Mouse (Mus musculus) heart, postnatal 0 days (tissue): ENCODE measurements around the gene Gm10061. TPM values are rescaled to one million over a fixed set of nuclear protein-coding genes. Genes with fewer than 3 reads are reported as not detected.
"Not testable (repeated sequence)": the region's sequence is repeated elsewhere in the genome, so short reads cannot be mapped to it uniquely, and the experiment has no call there.

Source experiments
- ATAC-seq: fragments of 200-750 bp; cut with Nextera tagmentation; 2 replicates; pipeline ENCODE4 v1.8.0; 2017; ENCODE audit warnings: low read depth, moderate number of reproducible peaks, moderate library complexity; ENCODE audit not compliant: insufficient read depth
- DNase-seq: peaks from one replicate; pipeline ENCODE4 v3.0.0-alpha.2; 2016; ENCODE audit warnings: low spot score
- H3K27ac ChIP-seq: fragments of 300-500 bp; sonication (generic); 2 replicates; pipeline ENCODE4 v1.5.1; 2014; ENCODE audit warnings: low read depth, mild to moderate bottlenecking
- H3K27me3 ChIP-seq: fragments of 300-500 bp; sonication (generic); 2 replicates; pipeline ENCODE4 v1.6.1; 2014; ENCODE audit warnings: low read length, mixed read lengths; ENCODE audit not compliant: control insufficient read depth, insufficient read depth
- H3K36me3 ChIP-seq: fragments of 300-500 bp; sonication (generic); replicated peaks from 2 replicates; pipeline ENCODE4 v1.6.1; 2014; ENCODE audit warnings: low read length, mixed read lengths; ENCODE audit not compliant: control insufficient read depth, insufficient read depth
- H3K4me1 ChIP-seq: fragments of 300-500 bp; sonication (generic); 2 replicates; pipeline ENCODE4 v1.6.1; 2014; ENCODE audit warnings: antibody characterized with exemption; ENCODE audit not compliant: control insufficient read depth, insufficient read depth
- H3K4me2 ChIP-seq: fragments of 300-500 bp; sonication (generic); 2 replicates; pipeline ENCODE4 v1.6.1; 2014; ENCODE audit warnings: low read depth, mild to moderate bottlenecking, low read length, moderate library complexity
- H3K4me3 ChIP-seq: fragments of 300-500 bp; sonication (generic); 2 replicates; pipeline ENCODE4 v1.5.1; 2014; ENCODE audit warnings: low read depth, low read length
- H3K9ac ChIP-seq: fragments of 300-500 bp; sonication (generic); replicated peaks from 2 replicates; pipeline ENCODE4 v1.6.1; 2014; ENCODE audit warnings: low read depth, low read length, mixed read lengths
- H3K9me3 ChIP-seq: fragments of 300-500 bp; sonication (generic); replicated peaks from 2 replicates; pipeline ENCODE4 v1.6.1; 2016; ENCODE audit warnings: low read length; ENCODE audit not compliant: control insufficient read depth
- CTCF ChIP-seq: IDR thresholded peaks from 2 replicates; pipeline ENCODE4 v1.5.1; 2016; ENCODE audit warnings: antibody characterized with exemption, control low read depth, low read depth
- EP300 ChIP-seq: IDR thresholded peaks from 2 replicates; pipeline ENCODE4 v1.6.1; 2016; ENCODE audit warnings: antibody characterized with exemption, low read depth
- WGBS: fragments of 180-500 bp; shearing (Covaris S2); extraction: QIAGEN DNeasy Blood & Tissue Kit; methylation state at CpG from one replicate; pipeline ENCODE4 v1.1.7; 2014; 5-methylcytosine and 5-hydroxymethylcytosine counted together
- polyA plus RNA-seq: library from polyadenylated mRNA; unstranded; fragments of >200 nt; fragmentation: Nextera tagmentation; extraction: Ambion mirVana; gene quantifications from 2 replicates; pipeline ENCODE4 v1.2.1, GENCODE M21; 2015
- total RNA-seq: library from RNA; depleted of rRNA; stranded (reverse); fragments of >200 nt; gene quantifications from 2 replicates; pipeline ENCODE4 v1.2.3, GENCODE M21; 2014; ENCODE audit warnings: low replicate concordance; rRNA removed

Gm10061 gene
- total RNA-seq (not detected in 2 replicates), polyA plus RNA-seq (not detected in 2 replicates)

DNA sequence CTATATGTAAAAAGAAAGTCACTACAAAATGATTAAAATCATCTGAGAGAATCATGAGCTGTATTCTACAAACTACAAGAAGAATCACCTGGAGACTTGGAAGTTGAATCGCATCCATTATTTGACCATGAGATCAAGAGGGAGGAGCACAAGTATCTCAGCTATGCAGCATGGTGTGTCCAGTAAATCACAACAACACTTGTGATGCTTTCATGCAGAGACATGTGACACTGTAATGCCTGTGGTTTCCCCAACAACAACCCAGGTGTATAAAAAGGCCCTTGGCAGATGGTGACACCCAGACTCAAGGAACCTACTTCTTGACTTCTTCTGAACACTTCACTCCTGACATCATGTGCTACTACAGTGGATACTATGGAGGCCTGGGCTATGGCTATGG is at the start of gene Gm10061:
Gene Gm10061 (plus strand): TSS at position 301 of the 400 bp plus-strand sequence.
- no peak for ATAC-seq
- 83% methylated on average over 1 of the region's 1 CpGs for WGBS
- TF ChIP-seq EP300 (no peak), CTCF (no peak)
- no peak for DNase-seq
- H3K9ac ChIP-seq: no peak within 1 kb of the TSS
- no peak within 1 kb of the TSS for H3K4me3 ChIP-seq
- H3K27ac ChIP-seq: no peak within 1 kb of the TSS
- no peaks in the 10 kb centered on the region for H3K9me3 ChIP-seq
- no peaks in the 10 kb centered on the region for H3K27me3 ChIP-seq
- no peaks in the 10 kb centered on the region for H3K4me1 ChIP-seq
- H3K36me3 ChIP-seq: no peaks in the 10 kb centered on the region
- no peak within 1 kb of the TSS for H3K4me2 ChIP-seq

DNA sequence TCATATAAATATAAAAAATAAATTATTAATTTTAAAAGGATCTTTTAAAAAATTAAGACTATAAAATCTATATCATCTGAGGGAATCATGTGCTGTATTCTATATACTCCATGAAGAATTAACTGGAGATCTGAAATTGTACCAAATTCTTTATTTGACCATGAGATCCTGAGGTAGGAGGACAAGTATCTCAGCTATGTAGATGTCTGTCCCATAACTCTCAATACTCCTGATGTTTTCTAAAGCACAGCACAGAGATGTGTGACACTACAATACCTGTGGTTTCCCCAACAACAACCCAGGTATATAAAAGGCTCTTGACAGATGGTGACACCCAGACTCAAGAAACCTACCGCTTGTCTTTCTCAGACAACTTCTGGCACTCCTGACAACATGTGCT is 10.3 kb upstream of the Gm10061 start, which contains the start of gene Gm6358:
Gene Gm6358 (plus strand): TSS at position 301 of the 400 bp plus-strand sequence.
- Histone ChIP-seq H3K9me3 (no peaks in the 10 kb centered on the region), H3K27ac (no peak within 1 kb of the TSS), H3K4me2 (no peak within 1 kb of the TSS), H3K4me3 (no peak within 1 kb of the TSS), H3K9ac (no peak within 1 kb of the TSS), H3K27me3 (no peaks in the 10 kb centered on the region), H3K36me3 (no peaks in the 10 kb centered on the region), H3K4me1 (no peaks in the 10 kb centered on the region)
- WGBS: 90% methylated on average over 1 of the region's 1 CpGs
- TF ChIP-seq EP300: no peak
- no peak for TF ChIP-seq CTCF
- ATAC-seq (no peak), DNase-seq (no peak)

DNA sequence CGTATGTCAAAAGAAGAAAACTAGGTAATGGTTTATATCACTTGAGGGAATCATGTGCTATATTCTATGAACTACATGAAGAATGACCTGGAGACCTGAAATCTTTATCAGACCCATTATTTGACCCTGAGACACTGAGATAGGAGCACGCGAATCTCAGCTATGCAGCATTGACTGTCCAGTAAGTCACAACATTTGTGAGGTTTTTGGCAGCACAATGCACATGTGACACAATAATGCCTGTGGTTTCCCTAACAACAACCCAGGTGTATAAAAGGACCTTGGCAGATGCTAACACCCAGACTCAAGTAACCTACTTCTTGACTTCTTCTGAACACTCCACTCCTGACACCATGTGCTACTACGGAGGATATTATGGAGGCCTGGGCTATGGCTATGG is 6.8 kb downstream of the Gm10061 start, which contains the start of gene Gm9789:
Gene Gm9789 (plus strand): TSS at position 301 of the 400 bp plus-strand sequence.
- WGBS: 79% methylated on average over 4 of the region's 4 CpGs
- TF ChIP-seq EP300 (no peak), CTCF (no peak)
- no peaks in the 10 kb centered on the region for H3K36me3 ChIP-seq
- H3K4me2 ChIP-seq: no peak within 1 kb of the TSS
- no peaks in the 10 kb centered on the region for H3K27me3 ChIP-seq
- H3K9ac ChIP-seq: no peak within 1 kb of the TSS
- no peak within 1 kb of the TSS for H3K27ac ChIP-seq
- no peak within 1 kb of the TSS for H3K4me3 ChIP-seq
- no peaks in the 10 kb centered on the region for H3K4me1 ChIP-seq
- DNase-seq: no peak
- 0 out of 2 replicates have a peak, but pooled peaks cover 3% of the 10 kb centered on the region for H3K9me3 ChIP-seq
- no peak for ATAC-seq

DNA sequence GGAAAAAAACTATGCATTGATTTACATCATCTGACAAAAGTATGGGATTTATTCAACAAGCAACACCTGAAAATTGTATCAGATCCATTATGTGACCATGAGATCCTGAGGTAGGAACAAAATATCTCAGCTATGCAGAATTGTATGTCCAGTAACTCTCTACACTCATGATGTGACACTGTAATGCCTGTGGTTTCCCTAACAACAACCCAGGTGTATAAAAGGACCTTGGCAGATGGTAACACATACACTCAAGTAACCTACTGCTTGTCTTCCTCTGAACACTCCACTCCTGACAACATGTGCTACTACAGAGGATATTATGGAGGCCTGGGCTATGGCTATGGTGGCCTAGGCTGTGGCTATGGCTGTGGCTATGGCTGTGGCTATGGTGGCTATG is 18.3 kb downstream of the Gm10061 start, which contains the start of gene Gm7735:
Gene Gm7735 (plus strand): TSS at position 301 of the 400 bp plus-strand sequence.
- not testable (repeated sequence) for ATAC-seq

DNA sequence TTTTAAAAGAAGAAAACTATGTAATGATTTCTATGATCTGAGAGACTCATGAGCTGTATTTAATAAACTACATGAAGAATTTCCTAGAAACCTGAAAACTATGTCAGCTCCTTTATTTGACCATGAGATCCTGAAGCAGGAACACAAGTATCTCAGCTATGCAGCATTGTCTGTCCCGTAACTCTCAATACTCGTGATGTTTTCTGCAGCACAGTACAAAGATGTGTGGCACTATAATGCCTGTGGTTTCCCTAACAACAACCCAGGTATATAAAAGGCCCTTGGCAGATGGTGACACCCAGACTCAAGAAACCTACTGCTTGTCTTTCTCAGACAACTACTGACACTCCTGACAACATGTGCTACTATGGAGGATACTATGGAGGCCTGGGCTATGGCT is 23.5 kb downstream of the Gm10061 start, which contains the start of gene 1110057P08Rik:
Gene 1110057P08Rik (plus strand): TSS at position 301 of the 400 bp plus-strand sequence.
- ATAC-seq: no peak
- WGBS: 72% methylated on average over 2 of the region's 2 CpGs

More for the DNA sequence above, 18.3 kb downstream of the Gm10061 start, which contains the start of gene Gm7735:
- H3K36me3 ChIP-seq, H3K4me3 ChIP-seq, H3K4me1 ChIP-seq, H3K9me3 ChIP-seq, DNase-seq, H3K9ac ChIP-seq, H3K27ac ChIP-seq, H3K27me3 ChIP-seq, H3K4me2 ChIP-seq: not testable (repeated sequence)

DNA sequence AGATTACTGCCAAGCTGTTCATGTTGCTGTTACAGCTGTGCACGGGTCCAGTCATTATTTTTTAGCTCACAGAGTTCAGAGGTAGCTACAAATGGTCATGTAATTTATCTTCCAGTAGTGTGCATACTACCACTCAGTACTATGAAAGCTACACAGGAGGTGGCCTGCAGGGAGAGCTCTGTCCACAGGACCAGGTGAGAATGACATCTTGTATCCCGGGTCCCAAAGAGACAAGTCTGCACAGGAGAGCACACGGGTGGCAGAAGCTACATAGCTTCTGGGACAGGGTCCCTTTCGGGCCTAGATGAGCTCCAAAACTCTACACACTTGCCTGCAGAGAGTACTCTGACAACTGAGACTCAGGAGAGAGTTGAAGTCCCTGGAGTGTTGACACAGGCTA is 37.7 kb downstream of the Gm10061 start:
- DNase-seq (no peak), ATAC-seq (no peak)
- H3K27ac ChIP-seq: no peak overlapping the region
- 65% methylated on average over 4 of the region's 4 CpGs for WGBS
- TF ChIP-seq EP300 (no peak), CTCF (no peak)
- H3K27me3 ChIP-seq: no peaks in the 10 kb centered on the region
- H3K4me2 ChIP-seq: no peak overlapping the region
- no peaks in the 10 kb centered on the region for H3K36me3 ChIP-seq
- no peak overlapping the region for H3K9ac ChIP-seq
- H3K4me1 ChIP-seq: no peaks in the 10 kb centered on the region
- no peak overlapping the region for H3K4me3 ChIP-seq
- H3K9me3 ChIP-seq: peaks cover 10% of the 10 kb centered on the region; the same call in 1 of the 2 replicates

More for the DNA sequence above, 23.5 kb downstream of the Gm10061 start, which contains the start of gene 1110057P08Rik:
- no peak within 1 kb of the TSS for H3K27ac ChIP-seq
- no peaks in the 10 kb centered on the region for H3K4me1 ChIP-seq
- H3K4me2 ChIP-seq: no peak within 1 kb of the TSS
- H3K27me3 ChIP-seq: no peaks in the 10 kb centered on the region
- DNase-seq: no peak
- no peaks in the 10 kb centered on the region for H3K36me3 ChIP-seq
- no peak for TF ChIP-seq CTCF
- TF ChIP-seq EP300: no peak
- H3K9ac ChIP-seq: no peak within 1 kb of the TSS
- no peaks in the 10 kb centered on the region; the same call in 1 of the 2 replicates for H3K9me3 ChIP-seq
- no peak within 1 kb of the TSS for H3K4me3 ChIP-seq

Other genes with a start within 250 kb of the Gm10061 start
- not detected in 2 replicates for gene Krtap19-9b, start 218.8 kb upstream of the Gm10061 start, total RNA-seq
- gene Krtap19-9b, start 218.8 kb upstream of the Gm10061 start, polyA plus RNA-seq: not detected in 2 replicates
- not detected in 2 replicates for gene Krtap16-3, start 188.2 kb upstream of the Gm10061 start, total RNA-seq
- gene Krtap16-3, start 188.2 kb upstream of the Gm10061 start, polyA plus RNA-seq: not detected in 2 replicates
- gene Krtap22-2, start 140.3 kb upstream of the Gm10061 start, total RNA-seq: not detected in 2 replicates
- not detected in 2 replicates for gene Krtap22-2, start 140.3 kb upstream of the Gm10061 start, polyA plus RNA-seq
- gene Gm10229, start 135.8 kb upstream of the Gm10061 start, total RNA-seq: not detected in 2 replicates
- not detected in 2 replicates for gene Gm10229, start 135.8 kb upstream of the Gm10061 start, polyA plus RNA-seq
- not detected in 2 replicates for gene Krtap6-1, start 119.4 kb upstream of the Gm10061 start, total RNA-seq
- not detected in 2 replicates for gene Krtap6-1, start 119.4 kb upstream of the Gm10061 start, polyA plus RNA-seq
- not detected in 2 replicates for gene Gm10228, start 109.6 kb upstream of the Gm10061 start, total RNA-seq
- not detected in 2 replicates for gene Gm10228, start 109.6 kb upstream of the Gm10061 start, polyA plus RNA-seq
- gene Krtap6-5, start 103.2 kb upstream of the Gm10061 start, total RNA-seq: not detected in 2 replicates
- not detected in 2 replicates for gene Krtap6-5, start 103.2 kb upstream of the Gm10061 start, polyA plus RNA-seq
- gene 1110025L11Rik, start 87.1 kb upstream of the Gm10061 start, total RNA-seq: not detected in 2 replicates
- not detected in 2 replicates for gene 1110025L11Rik, start 87.1 kb upstream of the Gm10061 start, polyA plus RNA-seq
- gene Krtap6-3, start 67.1 kb upstream of the Gm10061 start, total RNA-seq: not detected in 2 replicates
- not detected in 2 replicates for gene Krtap6-3, start 67.1 kb upstream of the Gm10061 start, polyA plus RNA-seq
- gene Gm6358, start 10.2 kb upstream of the Gm10061 start, total RNA-seq: not detected in 2 replicates
- gene Gm6358, start 10.2 kb upstream of the Gm10061 start, polyA plus RNA-seq: not detected in 2 replicates
- not detected in 2 replicates for gene Gm9789, start 6.9 kb downstream of the Gm10061 start, total RNA-seq
- not detected in 2 replicates for gene Gm9789, start 6.9 kb downstream of the Gm10061 start, polyA plus RNA-seq
- not detected in 2 replicates for gene Gm7735, start 18.4 kb downstream of the Gm10061 start, total RNA-seq
- not detected in 2 replicates for gene Gm7735, start 18.4 kb downstream of the Gm10061 start, polyA plus RNA-seq
- gene 1110057P08Rik, start 23.6 kb downstream of the Gm10061 start, total RNA-seq: not detected in 2 replicates
- gene 1110057P08Rik, start 23.6 kb downstream of the Gm10061 start, polyA plus RNA-seq: not detected in 2 replicates
- not detected in 2 replicates for gene Krtap20-2, start 54.8 kb downstream of the Gm10061 start, total RNA-seq
- not detected in 2 replicates for gene Krtap20-2, start 54.8 kb downstream of the Gm10061 start, polyA plus RNA-seq